Mouse (Mus musculus) forebrain, embryonic 13.5 days (tissue): ENCODE data around the gene Prrg2. TPM values are rescaled to one million over a fixed set of nuclear protein-coding genes. Genes with fewer than 3 reads are reported as not detected.
"Not testable (repeated sequence)": the region's sequence is repeated elsewhere in the genome, so short reads cannot be mapped to it uniquely, and the experiment has no call there.

ENCODE experiments used
- ATAC-seq: fragments of 200-750 bp; cut with Nextera tagmentation; 2 replicates; pipeline ENCODE4 v1.8.0; 2017
- H3K27ac ChIP-seq: fragments of 300-500 bp; sonication (generic); 2 replicates; pipeline ENCODE4 v1.5.1; 2015; ENCODE audit warnings: inconsistent platforms, mild to moderate bottlenecking, moderate library complexity
- H3K27me3 ChIP-seq: fragments of 300-500 bp; sonication (generic); 2 replicates; pipeline ENCODE4 v1.6.1; 2015; ENCODE audit warnings: mild to moderate bottlenecking, inconsistent platforms
- H3K36me3 ChIP-seq: fragments of 300-500 bp; sonication (generic); 2 replicates; pipeline ENCODE4 v1.6.1; 2015; ENCODE audit warnings: mild to moderate bottlenecking, inconsistent platforms; ENCODE audit not compliant: poor library complexity, severe bottlenecking
- H3K4me1 ChIP-seq: fragments of 300-500 bp; sonication (generic); 2 replicates; pipeline ENCODE4 v1.6.1; 2015; ENCODE audit warnings: inconsistent platforms
- H3K4me2 ChIP-seq: fragments of 300-500 bp; sonication (generic); 2 replicates; pipeline ENCODE4 v1.6.1; 2015; ENCODE audit warnings: inconsistent platforms, mild to moderate bottlenecking, moderate library complexity
- H3K4me3 ChIP-seq: fragments of 300-500 bp; sonication (generic); 2 replicates; pipeline ENCODE4 v1.5.1; 2015; ENCODE audit warnings: mild to moderate bottlenecking, inconsistent platforms
- H3K9ac ChIP-seq: fragments of 300-500 bp; sonication (generic); 2 replicates; pipeline ENCODE4 v1.6.1; 2015; ENCODE audit warnings: mild to moderate bottlenecking, inconsistent platforms
- H3K9me3 ChIP-seq: fragments of 300-500 bp; sonication (generic); replicated peaks from 2 replicates; pipeline ENCODE4 v1.6.1; 2016; ENCODE audit warnings: inconsistent platforms
- whole genome bisulfite sequencing: fragments of 180-500 bp; shearing (Covaris S2); methylation state at CpG from one replicate; pipeline ENCODE4 v1.1.7; 2015; 5-methylcytosine and 5-hydroxymethylcytosine counted together
- polyA plus RNA-seq: library from polyadenylated mRNA; unstranded; fragments of >200 nt; fragmentation: Nextera tagmentation; extraction: Ambion mirVana; gene quantifications from 2 replicates; pipeline ENCODE4 v1.2.1, GENCODE M21; 2015

Gene Prrg2
- 14.7 and 14.8 TPM in 2 replicates for polyA plus RNA-seq

DNA sequence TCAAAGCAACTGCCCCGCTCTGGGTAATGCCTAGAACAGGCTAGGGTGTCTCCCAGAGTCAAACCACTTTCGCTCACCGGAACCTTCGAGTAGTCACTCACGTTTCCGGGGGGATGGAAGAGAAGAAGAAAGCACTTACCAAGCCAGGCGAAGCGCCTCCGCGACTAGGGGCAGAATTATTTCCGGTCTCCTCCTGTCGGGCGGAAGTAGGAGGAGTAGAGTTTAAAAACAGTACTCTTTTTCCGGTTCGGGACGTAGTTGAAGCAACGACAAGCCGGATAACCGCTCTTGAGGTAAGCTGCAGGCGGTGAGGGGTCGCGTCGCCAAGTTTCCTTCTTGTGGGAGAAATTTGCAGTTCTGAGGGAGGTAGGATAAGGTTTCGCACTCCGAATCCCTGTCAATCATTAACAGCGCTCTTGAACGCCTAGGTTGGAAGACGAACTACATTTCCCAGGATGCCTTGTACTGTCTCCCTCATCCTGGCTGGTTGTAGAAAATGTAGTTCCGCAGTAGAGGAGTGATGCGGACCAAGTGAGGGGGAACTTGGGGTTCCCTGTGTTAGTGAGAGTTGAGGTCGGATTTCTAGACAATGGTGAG, at the start of gene Prrg2, which contains the start of gene Nosip:
Gene Prrg2, minus strand, starts transcription at position 439 of the 597 bp plus-strand sequence.
Gene Nosip, plus strand, starts transcription at position 191 of the 597 bp plus-strand sequence.
- peaks cover 33% of the 10 kb centered on the region for H3K4me1 ChIP-seq
- WGBS: 0% methylated on average over 31 of the region's 31 CpGs
- peak; percentile 93 for ATAC-seq
- H3K36me3 ChIP-seq: no peaks in the 10 kb centered on the region
- H3K9ac ChIP-seq: peak within 1 kb of the TSS; percentile 70
- H3K4me2 ChIP-seq: peak within 1 kb of the TSS; percentile 64
- H3K27ac ChIP-seq: peak within 1 kb of the TSS; percentile 88
- H3K4me3 ChIP-seq: peak within 1 kb of the TSS; percentile 64
- H3K27me3 ChIP-seq: no peaks in the 10 kb centered on the region
- H3K9me3 ChIP-seq: no peaks in the 10 kb centered on the region

DNA sequence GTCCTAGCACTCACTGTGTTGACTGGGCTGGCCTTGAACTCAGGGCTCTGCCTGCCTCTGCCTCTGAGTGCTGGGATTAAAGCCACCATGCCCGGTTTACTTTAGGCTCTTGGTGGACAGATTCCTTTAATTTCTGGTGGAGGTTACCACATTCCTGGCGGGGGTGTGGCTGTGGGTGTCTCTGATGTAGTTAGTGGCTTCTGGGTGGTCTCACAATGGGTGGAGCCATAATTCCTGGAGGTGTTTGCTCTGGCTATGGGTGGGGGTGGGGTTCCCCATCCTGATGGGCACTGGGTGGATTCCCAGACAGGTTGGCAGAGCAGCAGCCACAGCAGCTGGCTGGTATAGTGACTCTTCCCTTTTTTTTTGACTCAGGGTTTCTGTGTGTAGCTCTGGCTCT, 49.5 kb upstream of the Prrg2 start:
- no peaks in the 10 kb centered on the region for H3K9me3 ChIP-seq
- H3K4me2 ChIP-seq: no peak overlapping the region
- ATAC-seq: no peak
- no peaks in the 10 kb centered on the region for H3K36me3 ChIP-seq
- H3K9ac ChIP-seq: no peak overlapping the region
- no peaks in the 10 kb centered on the region for H3K4me1 ChIP-seq
- H3K27ac ChIP-seq: no peak overlapping the region
- H3K27me3 ChIP-seq: no peaks in the 10 kb centered on the region
- WGBS: 73% methylated on average over 2 of the region's 2 CpGs
- H3K4me3 ChIP-seq: no peak overlapping the region

DNA sequence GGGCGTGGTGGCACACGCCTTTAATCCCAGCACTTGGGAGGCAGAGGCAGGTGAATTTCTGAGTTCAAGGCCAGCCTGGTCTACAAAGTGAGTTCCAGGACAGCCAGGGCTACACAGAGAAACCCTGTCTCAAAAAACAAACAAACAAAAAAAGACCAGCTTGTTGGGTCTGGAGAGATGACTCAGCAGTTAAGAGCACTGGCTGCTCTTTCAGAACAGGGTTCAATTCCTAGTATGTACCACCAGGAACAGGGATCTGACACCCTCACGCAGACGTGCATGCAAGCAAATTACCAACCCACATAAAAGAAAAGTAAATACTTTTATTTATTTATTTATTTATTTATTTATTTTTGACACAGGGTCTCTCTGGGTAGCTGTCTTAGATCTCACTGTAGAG, 47.6 kb upstream of the Prrg2 start:
- H3K9ac ChIP-seq, H3K4me3 ChIP-seq, H3K4me2 ChIP-seq, H3K27me3 ChIP-seq, H3K4me1 ChIP-seq, H3K9me3 ChIP-seq, ATAC-seq, H3K36me3 ChIP-seq, H3K27ac ChIP-seq: not testable (repeated sequence)
- WGBS: 89% methylated on average over 4 of the region's 4 CpGs

DNA sequence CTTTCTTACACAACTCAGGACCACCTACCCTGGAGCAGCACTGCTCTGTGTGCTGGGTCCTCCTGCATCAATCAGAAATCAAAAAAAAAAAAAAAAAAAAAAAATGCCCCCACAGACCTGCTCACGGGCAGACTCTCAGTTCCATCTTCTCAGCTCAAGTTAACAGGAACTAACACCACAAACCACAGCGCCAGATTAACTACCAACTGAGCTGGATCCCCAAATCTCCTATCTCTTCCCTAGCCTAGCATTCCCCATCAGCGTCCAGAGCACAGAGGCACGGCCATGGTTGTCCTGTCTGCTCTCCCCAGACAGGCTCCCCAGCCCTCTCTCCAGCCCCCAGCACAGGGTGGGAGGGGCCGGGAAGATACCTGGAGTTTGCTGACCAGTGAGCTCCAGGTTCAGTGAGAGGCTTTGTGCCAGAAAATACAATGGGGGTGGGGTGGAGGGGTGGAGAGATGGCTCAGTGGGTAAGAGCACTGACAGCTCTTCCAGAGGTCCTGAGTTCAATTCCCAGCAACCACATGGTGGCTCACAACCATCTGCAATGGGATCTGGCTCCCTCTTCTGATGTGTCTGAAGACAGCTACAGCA, 44.7 kb upstream of the Prrg2 start:
- H3K4me1 ChIP-seq: no peaks in the 10 kb centered on the region
- WGBS: 56% methylated on average over 5 of the region's 5 CpGs
- no peak for ATAC-seq

DNA sequence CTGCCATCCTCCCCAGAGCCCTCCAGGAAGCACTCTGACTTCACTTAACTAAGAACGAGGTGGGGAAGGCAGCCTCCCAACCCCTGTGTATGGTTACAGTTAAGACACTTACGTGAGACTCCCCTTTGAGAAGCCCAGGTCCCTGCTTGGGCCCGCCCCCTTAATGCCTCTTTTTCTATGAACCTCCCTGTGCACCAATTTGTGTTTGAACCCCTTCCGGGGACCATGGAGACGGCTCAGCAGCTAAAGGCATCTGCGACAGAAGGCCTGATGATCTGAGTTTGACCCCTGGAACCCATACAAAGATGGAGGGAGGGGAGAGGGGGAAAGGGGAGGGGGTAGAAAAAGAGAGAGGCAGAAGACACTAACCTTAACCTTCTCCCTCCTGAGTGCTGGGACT, 44.0 kb upstream of the Prrg2 start:
- Histone ChIP-seq H3K4me3 (no peak overlapping the region), H3K9ac (no peak overlapping the region), H3K9me3 (no peaks in the 10 kb centered on the region), H3K4me2 (no peak overlapping the region), H3K36me3 (no peaks in the 10 kb centered on the region), H3K4me1 (no peaks in the 10 kb centered on the region), H3K27ac (no peak overlapping the region), H3K27me3 (no peaks in the 10 kb centered on the region)
- no peak for ATAC-seq
- 24% methylated on average over 6 of the region's 6 CpGs for WGBS

More for the DNA sequence above, 44.7 kb upstream of the Prrg2 start:
- no peaks in the 10 kb centered on the region for H3K36me3 ChIP-seq
- H3K9me3 ChIP-seq: no peaks in the 10 kb centered on the region
- no peak overlapping the region for H3K4me3 ChIP-seq
- H3K4me2 ChIP-seq: no peak overlapping the region
- no peak overlapping the region for H3K9ac ChIP-seq
- no peaks in the 10 kb centered on the region for H3K27me3 ChIP-seq
- H3K27ac ChIP-seq: no peak overlapping the region

DNA sequence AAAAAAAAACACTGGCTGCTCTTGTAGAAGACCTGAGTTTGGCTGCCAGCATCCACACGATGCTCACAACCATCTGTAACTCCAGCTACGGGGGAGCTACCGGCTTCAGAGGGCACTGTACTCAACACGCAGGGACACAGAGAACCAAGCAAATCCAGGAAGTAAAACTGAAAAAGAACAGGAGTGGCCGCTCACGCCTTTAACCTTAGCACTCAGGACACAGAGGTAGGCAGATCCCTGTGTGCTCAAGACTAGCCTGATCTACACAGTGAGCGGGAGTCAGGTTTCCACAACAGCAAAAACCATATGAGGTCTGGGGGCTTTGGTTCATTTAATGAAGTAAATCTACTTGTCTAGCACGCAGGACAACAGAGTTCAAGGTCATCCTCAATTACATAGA, 43.0 kb upstream of the Prrg2 start:
- Histone ChIP-seq H3K27ac (no peak overlapping the region), H3K36me3 (no peaks in the 10 kb centered on the region), H3K4me1 (no peaks in the 10 kb centered on the region), H3K9ac (no peak overlapping the region), H3K27me3 (no peaks in the 10 kb centered on the region), H3K9me3 (no peaks in the 10 kb centered on the region), H3K4me2 (no peak overlapping the region), H3K4me3 (no peak overlapping the region)
- 79% methylated on average over 8 of the region's 8 CpGs for WGBS
- ATAC-seq: no peak

DNA sequence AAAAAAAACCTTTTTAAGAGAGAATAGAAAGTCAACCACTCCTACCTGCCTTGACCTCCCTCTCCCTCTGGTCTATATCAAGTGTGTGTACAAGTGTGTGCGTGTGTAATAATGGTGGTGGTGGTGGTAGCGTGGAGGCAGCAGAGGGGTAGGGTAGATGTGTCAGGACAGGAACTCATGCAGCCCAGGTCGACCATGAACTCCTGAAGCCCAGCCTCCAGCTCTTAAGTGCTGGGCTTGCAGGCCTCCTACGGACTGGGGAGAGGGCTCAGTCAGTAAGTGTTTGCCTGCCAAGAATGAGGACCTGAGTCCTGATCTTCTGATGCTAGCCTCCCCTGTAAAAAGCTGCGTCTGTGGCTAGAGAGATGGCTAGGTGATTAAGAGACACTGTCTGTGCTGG, 42.5 kb upstream of the Prrg2 start:
- 87% methylated on average over 5 of the region's 5 CpGs for WGBS
- no peaks in the 10 kb centered on the region for H3K4me1 ChIP-seq

DNA sequence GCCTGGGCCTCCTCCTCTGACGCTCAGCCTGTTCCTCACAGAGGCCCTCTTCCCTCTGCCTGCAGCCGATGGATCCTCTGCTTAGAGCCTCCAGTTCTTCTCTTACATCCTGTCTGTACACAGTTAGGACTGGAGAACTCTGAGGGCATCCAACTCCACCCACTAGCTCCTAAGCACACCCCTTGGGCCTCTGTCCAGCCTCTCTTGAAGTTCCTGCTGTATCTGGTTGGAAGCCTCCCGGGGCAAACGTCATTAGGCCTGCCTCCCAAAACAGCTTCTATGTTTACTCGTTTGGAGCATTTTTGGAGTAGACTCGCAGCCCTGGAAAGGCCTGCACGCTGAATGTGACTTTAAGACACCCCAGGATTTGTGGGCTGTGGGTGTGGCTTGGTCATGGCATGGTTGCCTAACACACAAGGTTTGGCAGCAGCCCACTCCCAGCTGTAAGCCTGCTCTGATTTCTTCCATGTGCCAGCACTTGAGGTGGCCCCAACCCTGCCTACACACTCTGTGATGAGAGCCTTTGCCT, 41.2 kb upstream of the Prrg2 start, which contains the start of gene Fcgrt:
Gene Fcgrt, minus strand, starts transcription at position 200 of the 529 bp plus-strand sequence.
- WGBS: 80% methylated on average over 7 of the region's 7 CpGs

More for the DNA sequence above, 42.5 kb upstream of the Prrg2 start:
- Histone ChIP-seq H3K9me3 (no peaks in the 10 kb centered on the region), H3K36me3 (no peaks in the 10 kb centered on the region), H3K27ac (no peak overlapping the region), H3K4me3 (no peak overlapping the region), H3K4me2 (no peak overlapping the region), H3K9ac (no peak overlapping the region), H3K27me3 (no peaks in the 10 kb centered on the region)
- no peak for ATAC-seq

DNA sequence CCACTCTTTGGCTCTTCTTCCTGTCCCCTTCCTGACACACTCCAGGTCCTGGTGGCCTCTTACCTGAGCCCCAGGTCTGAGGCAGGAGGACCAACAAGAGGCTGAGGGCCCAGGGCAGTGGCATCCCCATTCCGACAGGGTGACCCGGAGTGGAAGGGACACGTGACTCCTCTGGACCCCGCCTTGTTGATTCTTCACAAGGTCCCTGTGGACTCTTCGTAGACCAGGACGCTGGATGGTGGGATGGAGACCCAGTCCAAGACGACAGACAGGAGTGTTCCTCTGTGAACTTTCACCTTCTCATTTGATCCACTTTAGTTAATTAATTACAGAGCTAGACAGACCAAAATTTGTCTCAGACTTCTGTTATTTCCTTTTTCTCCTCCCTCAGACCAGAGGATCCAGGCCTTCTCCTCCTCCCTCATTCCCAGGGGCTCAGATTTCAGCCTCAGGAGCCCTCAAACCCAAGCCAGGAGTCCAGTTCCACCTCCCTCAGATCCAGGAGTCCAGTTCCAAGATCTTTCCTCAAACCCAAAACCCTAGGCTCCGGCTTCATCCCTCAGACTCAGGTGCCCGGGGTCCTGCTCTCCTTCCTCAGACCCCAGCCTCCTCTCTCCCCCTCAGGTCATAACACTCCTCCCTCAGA, 40.6 kb upstream of the Prrg2 start:
- Histone ChIP-seq H3K27me3 (no peaks in the 10 kb centered on the region), H3K9me3 (no peaks in the 10 kb centered on the region), H3K36me3 (no peaks in the 10 kb centered on the region), H3K4me1 (no peaks in the 10 kb centered on the region), H3K4me2 (no peak overlapping the region), H3K4me3 (no peak overlapping the region), H3K27ac (no peak overlapping the region), H3K9ac (no peak overlapping the region)
- WGBS: 83% methylated on average over 9 of the region's 9 CpGs
- no peak for ATAC-seq

More for the DNA sequence above, 41.2 kb upstream of the Prrg2 start, which contains the start of gene Fcgrt:
- no peak within 1 kb of the TSS for H3K9ac ChIP-seq
- no peaks in the 10 kb centered on the region for H3K27me3 ChIP-seq
- H3K4me3 ChIP-seq: no peak within 1 kb of the TSS
- H3K27ac ChIP-seq: no peak within 1 kb of the TSS
- no peaks in the 10 kb centered on the region for H3K36me3 ChIP-seq
- H3K4me1 ChIP-seq: no peaks in the 10 kb centered on the region
- no peak for ATAC-seq
- H3K9me3 ChIP-seq: no peaks in the 10 kb centered on the region
- H3K4me2 ChIP-seq: no peak within 1 kb of the TSS

DNA sequence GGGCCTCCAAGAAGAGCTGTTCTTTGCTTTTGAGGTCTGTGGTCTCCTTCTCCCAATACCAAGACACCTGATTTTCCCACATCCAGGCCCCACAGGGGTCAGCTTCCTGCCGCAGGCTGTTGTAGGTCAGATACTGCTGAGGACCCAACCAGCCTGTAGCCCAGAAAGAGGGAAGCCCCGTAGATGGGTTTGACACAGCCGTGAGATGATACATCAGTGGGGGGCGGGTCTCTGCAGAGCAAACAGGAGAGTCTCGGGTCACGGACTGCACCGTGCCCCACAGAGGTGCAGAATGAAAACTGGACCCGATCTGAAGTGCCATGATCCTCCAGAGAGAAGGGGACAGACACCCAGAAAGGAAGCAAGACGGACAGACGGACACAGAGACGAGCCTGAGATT, 40.0 kb upstream of the Prrg2 start:
- Histone ChIP-seq H3K9me3 (no peaks in the 10 kb centered on the region), H3K36me3 (no peaks in the 10 kb centered on the region), H3K27me3 (no peaks in the 10 kb centered on the region), H3K4me1 (no peaks in the 10 kb centered on the region), H3K9ac (no peak overlapping the region), H3K4me2 (no peak overlapping the region), H3K4me3 (no peak overlapping the region), H3K27ac (no peak overlapping the region)
- ATAC-seq: no peak
- 94% methylated on average over 11 of the region's 11 CpGs for WGBS

DNA sequence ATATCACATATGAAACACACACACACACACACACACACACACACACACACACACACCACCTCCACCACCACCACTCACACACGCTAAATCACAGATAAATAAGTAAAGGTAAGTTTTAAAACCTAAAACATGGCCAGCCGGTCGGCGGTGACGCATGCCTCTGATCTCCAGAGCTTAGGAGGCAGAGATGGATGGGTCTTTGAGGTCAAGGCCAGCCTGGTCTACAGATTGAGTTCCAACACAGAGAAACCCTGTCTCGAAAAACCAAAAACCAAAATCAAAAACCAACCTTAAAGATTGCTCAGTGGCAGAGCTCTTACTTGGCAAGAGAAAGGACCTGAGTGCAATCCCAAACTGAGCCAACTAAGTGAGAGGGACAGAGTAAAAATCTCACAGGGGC, 37.6 kb upstream of the Prrg2 start:
- Histone ChIP-seq H3K9ac (no peak overlapping the region), H3K9me3 (no peaks in the 10 kb centered on the region), H3K36me3 (no peaks in the 10 kb centered on the region), H3K27me3 (no peaks in the 10 kb centered on the region), H3K4me1 (no peaks in the 10 kb centered on the region), H3K4me2 (no peak overlapping the region), H3K27ac (no peak overlapping the region), H3K4me3 (no peak overlapping the region)
- 92% methylated on average over 6 of the region's 6 CpGs for WGBS
- ATAC-seq: no peak

DNA sequence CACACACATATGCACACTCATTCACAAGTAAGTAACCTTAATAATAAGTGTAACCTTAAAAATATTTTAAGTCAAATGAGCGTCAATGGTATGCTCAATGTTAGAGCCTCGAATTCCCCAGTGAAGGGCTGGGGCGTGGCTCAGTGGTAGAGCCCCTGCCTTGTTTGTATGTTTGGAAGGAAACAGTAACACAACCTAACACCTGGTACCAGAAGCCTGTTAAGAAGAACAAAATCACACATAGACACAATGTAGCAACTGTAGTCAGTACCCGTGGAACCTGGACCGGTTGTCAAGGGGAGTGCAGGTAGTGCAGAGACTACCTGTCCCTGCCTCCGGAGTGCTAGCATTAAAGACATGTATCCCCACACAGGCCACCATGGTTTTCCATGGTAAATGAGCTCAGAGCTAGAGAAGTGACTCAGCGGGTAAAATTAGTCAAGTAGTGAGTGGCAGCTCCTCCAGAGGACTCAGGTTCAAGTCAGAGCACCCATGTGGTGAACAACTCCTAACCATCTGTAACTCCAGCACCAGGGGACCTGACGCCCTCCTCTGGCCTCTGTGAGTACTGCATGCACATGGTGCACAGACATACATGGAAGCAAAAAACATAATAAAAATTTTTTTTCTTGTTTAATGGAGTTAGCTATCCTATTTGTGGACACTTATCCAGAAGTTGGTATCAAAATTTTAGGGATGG, 36.2 kb upstream of the Prrg2 start:
- H3K27me3 ChIP-seq: no peaks in the 10 kb centered on the region
- no peak for ATAC-seq

More for the DNA sequence above, 36.2 kb upstream of the Prrg2 start:
- H3K4me2 ChIP-seq: no peak overlapping the region
- no peaks in the 10 kb centered on the region for H3K4me1 ChIP-seq
- no peak overlapping the region for H3K4me3 ChIP-seq
- no peaks in the 10 kb centered on the region for H3K9me3 ChIP-seq
- H3K36me3 ChIP-seq: no peaks in the 10 kb centered on the region
- H3K9ac ChIP-seq: no peak overlapping the region
- 91% methylated on average over 8 of the region's 8 CpGs for WGBS
- no peak overlapping the region for H3K27ac ChIP-seq
